Mouse (Mus musculus): ENCODE data around the gene Fbxw17. TPM values are rescaled to one million over a fixed set of nuclear protein-coding genes. Genes with fewer than 3 reads are reported as not detected.
"Not testable (repeated sequence)": the region's sequence is repeated elsewhere in the genome, so short reads cannot be mapped to it uniquely, and the experiment has no call there.

The Fbxw17 gene
- 13.8 to 17.7 TPM (median 14.6 TPM) in 3 replicates for total RNA-seq (2017)

GRCm38 (mm10) chr13:50417389-50418183 lies at the start of gene Fbxw17:
Gene Fbxw17 (plus strand): TSS chr13:50417864.
- ATAC-seq (replicated peaks; ENCODE audit: insufficient number of reproducible peaks, low FRiP score, low TSS enrichment, poor library complexity, severe bottlenecking): 0 out of 2 replicates have a peak, but pooled peaks have one; percentile 66

- ATAC-seq (replicated peaks; ENCODE audit: insufficient number of reproducible peaks, low FRiP score, low TSS enrichment, poor library complexity, severe bottlenecking): not testable (repeated sequence)
These were observed 44.5 kb upstream of the Fbxw17 start for GRCm38 (mm10) chr13:50372934-50373705.

DNA sequence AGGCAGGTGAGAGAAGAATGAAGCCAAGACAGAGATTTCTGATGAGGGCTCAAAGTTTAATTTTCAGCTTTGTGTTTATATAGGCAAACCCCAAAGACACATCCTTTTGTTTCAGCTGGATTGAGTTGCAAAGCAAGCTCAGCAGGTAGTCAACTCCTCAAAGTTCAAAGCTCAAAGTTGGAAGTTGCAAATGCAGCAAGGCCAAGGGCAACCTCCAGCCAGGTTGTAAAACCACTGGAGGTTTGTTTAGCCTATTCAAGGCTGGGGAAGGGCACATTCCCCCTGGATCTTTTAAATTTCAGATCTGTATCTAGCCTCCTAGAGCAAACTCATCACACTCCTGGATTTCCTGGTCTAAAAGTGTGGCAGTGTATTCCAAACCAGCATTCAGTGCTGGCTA lies 28.5 kb upstream of the Fbxw17 start:
- not testable (repeated sequence) for ATAC-seq (replicated peaks; ENCODE audit: insufficient number of reproducible peaks, low FRiP score, low TSS enrichment, poor library complexity, severe bottlenecking)

GRCm38 (mm10) chr13:50418421-50418820 lies 757 bp downstream of the Fbxw17 start:
- ATAC-seq (replicated peaks; ENCODE audit: insufficient number of reproducible peaks, low FRiP score, low TSS enrichment, poor library complexity, severe bottlenecking): no peak

- ATAC-seq (replicated peaks; ENCODE audit: insufficient number of reproducible peaks, low FRiP score, low TSS enrichment, poor library complexity, severe bottlenecking): no peak
These were observed 6.1 kb downstream of the Fbxw17 start for GRCm38 (mm10) chr13:50423625-50424209.

- no peak for ATAC-seq (replicated peaks; ENCODE audit: insufficient number of reproducible peaks, low FRiP score, low TSS enrichment, poor library complexity, severe bottlenecking)
These were observed 6.9 kb downstream of the Fbxw17 start for GRCm38 (mm10) chr13:50424517-50424916.

DNA sequence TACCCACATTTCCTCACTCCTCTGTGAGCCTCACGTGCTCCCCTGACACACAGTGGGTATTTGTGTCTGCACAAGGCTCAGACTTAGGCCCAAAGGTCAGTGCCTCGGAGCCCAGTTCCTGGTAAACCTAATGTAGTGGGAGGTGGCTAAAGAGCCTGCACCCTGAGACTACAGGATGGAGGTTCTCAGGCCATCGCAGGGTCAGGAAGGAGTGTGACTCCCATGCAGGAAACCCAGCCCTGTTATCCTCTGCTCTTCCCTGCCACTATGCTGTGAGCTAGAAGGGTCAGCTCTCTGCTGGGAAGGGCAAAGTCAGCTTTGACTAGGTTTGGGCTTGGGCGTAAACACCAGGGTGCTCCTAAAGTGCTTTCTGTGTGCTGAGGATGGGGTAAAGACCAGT lies 9.0 kb downstream of the Fbxw17 start:
- no peak for ATAC-seq (replicated peaks; ENCODE audit: insufficient number of reproducible peaks, low FRiP score, low TSS enrichment, poor library complexity, severe bottlenecking)

GRCm38 (mm10) chr13:50443812-50444211 lies 26.1 kb downstream of the Fbxw17 start, which contains the start of gene Gm47429:
Gene Gm47429 (minus strand): TSS chr13:50443912.
- no peak for ATAC-seq (replicated peaks; ENCODE audit: insufficient number of reproducible peaks, low FRiP score, low TSS enrichment, poor library complexity, severe bottlenecking)

GRCm38 (mm10) chr13:50445261-50445660 lies 27.6 kb downstream of the Fbxw17 start:
- no peak for ATAC-seq (replicated peaks; ENCODE audit: insufficient number of reproducible peaks, low FRiP score, low TSS enrichment, poor library complexity, severe bottlenecking)

DNA sequence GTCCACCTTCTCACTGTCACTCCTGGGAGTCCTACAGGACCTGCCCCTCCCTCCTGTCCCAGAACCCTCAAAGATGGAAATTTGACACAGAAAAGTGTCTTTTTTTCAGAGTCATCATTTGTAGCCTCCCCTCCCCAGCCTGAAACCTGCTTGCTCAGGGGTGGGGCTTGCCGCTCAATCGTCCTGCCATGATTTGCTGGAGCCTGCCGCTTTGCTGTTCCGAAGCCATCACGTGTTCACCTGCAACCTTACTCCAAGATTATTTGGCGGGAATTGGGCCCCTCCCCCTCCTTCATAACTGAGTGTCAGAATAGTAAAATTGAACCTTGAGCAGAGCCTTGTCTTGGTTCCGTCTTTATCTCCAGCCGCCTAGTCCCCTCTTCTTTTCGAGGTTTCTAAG lies 34.6 kb downstream of the Fbxw17 start:
- not testable (repeated sequence) for ATAC-seq (replicated peaks; ENCODE audit: insufficient number of reproducible peaks, low FRiP score, low TSS enrichment, poor library complexity, severe bottlenecking)

DNA sequence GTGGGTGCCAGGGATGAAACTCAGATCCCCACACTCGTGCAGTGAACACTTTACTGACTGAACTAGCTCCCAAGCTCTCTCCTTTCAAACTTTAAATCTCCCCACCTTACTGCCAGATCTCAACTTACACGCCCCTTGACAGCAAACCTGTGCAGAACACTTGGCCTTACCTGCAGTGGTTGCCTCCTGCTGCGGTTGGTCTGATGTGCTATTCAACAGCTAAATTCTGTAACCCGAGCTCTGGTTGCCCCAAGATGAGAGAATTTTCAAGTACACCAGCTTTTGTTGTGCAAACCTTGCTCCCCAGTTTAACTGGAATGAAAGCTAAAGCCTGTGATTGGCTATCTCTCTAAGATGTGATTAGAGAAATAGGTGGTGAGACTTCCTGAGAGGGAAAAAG lies 35.8 kb downstream of the Fbxw17 start:
- no peak for ATAC-seq (replicated peaks; ENCODE audit: insufficient number of reproducible peaks, low FRiP score, low TSS enrichment, poor library complexity, severe bottlenecking)

DNA sequence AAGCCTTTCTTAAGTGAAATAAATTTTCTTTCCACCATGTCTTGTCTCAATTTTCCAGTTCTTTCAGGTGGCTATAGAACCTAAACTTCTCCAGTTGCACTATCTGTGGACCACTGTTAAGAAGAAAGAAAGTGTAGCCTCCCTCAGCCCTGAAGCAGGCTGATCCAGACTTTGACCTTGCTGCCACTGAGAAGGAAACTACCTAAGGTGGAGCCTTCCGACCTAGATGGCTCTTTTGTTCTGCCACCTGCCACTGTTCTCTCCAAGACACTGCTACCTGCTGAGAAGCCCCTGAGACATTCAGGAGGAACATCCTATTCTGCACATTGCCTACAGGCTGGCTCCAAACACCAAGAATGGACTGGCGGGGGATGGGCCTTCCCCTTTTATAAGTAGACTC lies 42.8 kb downstream of the Fbxw17 start:
- not testable (repeated sequence) for ATAC-seq (replicated peaks; ENCODE audit: insufficient number of reproducible peaks, low FRiP score, low TSS enrichment, poor library complexity, severe bottlenecking)

- ATAC-seq (replicated peaks; ENCODE audit: insufficient number of reproducible peaks, low FRiP score, low TSS enrichment, poor library complexity, severe bottlenecking): no peak
These were observed 47.2 kb downstream of the Fbxw17 start for GRCm38 (mm10) chr13:50464621-50465562.

DNA sequence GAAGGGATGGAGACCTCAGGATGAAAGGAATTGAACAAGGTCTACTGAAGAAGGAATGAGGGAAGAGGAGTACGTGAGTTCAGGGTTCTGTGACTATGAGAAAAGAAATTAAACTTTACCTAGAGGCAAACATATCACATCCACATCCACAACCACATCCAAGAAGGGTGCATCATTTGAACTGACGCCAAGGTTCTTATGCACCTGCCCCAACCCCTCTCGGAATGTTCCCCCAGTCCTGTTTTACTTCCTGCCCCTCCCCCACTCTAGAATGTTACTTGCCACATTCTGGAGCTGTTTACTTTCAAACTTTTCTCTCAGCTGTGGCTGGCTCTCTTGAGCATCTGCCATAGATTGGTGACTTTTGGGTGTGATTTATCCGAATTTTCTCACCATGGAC lies 49.3 kb downstream of the Fbxw17 start, which contains the start of gene Nutm2:
Gene Nutm2 (plus strand): TSS at position 301 of the 400 bp plus-strand sequence.
- ATAC-seq (replicated peaks; ENCODE audit: insufficient number of reproducible peaks, low FRiP score, low TSS enrichment, poor library complexity, severe bottlenecking): no peak

Other genes starting within 250 kb of the Fbxw17 start
- not detected in 3 replicates for gene Gm906, start 167.6 kb upstream of the Fbxw17 start, total RNA-seq (2017)
- not detected in 3 replicates for gene Gm47429, start 26.0 kb downstream of the Fbxw17 start, total RNA-seq (2017)
- not detected in 3 replicates for gene Nutm2, start 49.4 kb downstream of the Fbxw17 start, total RNA-seq (2017)
- not detected in 3 replicates for gene Gm904, start 225.4 kb downstream of the Fbxw17 start, total RNA-seq (2017)